Mouse (Mus musculus) heart, embryonic 16.5 days (tissue): ENCODE data around the gene Gm1113. TPM values are rescaled to one million over a fixed set of nuclear protein-coding genes. Genes with fewer than 3 reads are reported as not detected.

Experiments used
- ATAC-seq: fragments of 200-750 bp; cut with Nextera tagmentation; replicated peaks from 2 replicates; pipeline ENCODE4 v1.8.0; 2017; ENCODE audit warnings: moderate number of reproducible peaks; ENCODE audit not compliant: insufficient read depth, low FRiP score; ENCODE audit errors: extremely low read depth
- H3K27ac ChIP-seq: fragments of 300-500 bp; sonication (generic); 2 replicates; pipeline ENCODE4 v1.5.1; 2014; ENCODE audit warnings: mild to moderate bottlenecking, low read length, control low read depth, moderate library complexity
- H3K27me3 ChIP-seq: fragments of 300-500 bp; sonication (generic); 2 replicates; pipeline ENCODE4 v1.6.1; 2014; ENCODE audit warnings: low read length, mixed read lengths; ENCODE audit not compliant: control insufficient read depth, insufficient read depth
- H3K36me3 ChIP-seq: fragments of 300-500 bp; sonication (generic); 2 replicates; pipeline ENCODE4 v1.6.1; 2014; ENCODE audit not compliant: control insufficient read depth, insufficient read depth
- H3K4me1 ChIP-seq: fragments of 300-500 bp; sonication (generic); 2 replicates; pipeline ENCODE4 v1.6.1; 2014; ENCODE audit warnings: low read length, mixed read lengths; ENCODE audit not compliant: control insufficient read depth, insufficient read depth
- H3K4me2 ChIP-seq: fragments of 300-500 bp; sonication (generic); 2 replicates; pipeline ENCODE4 v1.6.1; 2014; ENCODE audit warnings: low read depth, mild to moderate bottlenecking, control low read depth, low read length
- H3K4me3 ChIP-seq: fragments of 300-500 bp; sonication (generic); 2 replicates; pipeline ENCODE4 v1.5.1; 2014; ENCODE audit warnings: mild to moderate bottlenecking, control low read depth, low read length
- H3K9ac ChIP-seq: fragments of 300-500 bp; sonication (generic); 2 replicates; pipeline ENCODE4 v1.6.1; 2014; ENCODE audit warnings: low read length, control low read depth
- H3K9me3 ChIP-seq: fragments of 300-500 bp; sonication (generic); replicated peaks from 2 replicates; pipeline ENCODE4 v1.6.1; 2016; ENCODE audit warnings: low read length; ENCODE audit not compliant: control insufficient read depth
- WGBS: fragments of 180-500 bp; shearing (Covaris S2); extraction: QIAGEN DNeasy Blood & Tissue Kit; methylation state at CpG from one replicate; pipeline ENCODE4 v1.1.7; 2014; 5-methylcytosine and 5-hydroxymethylcytosine counted together
- polyA plus RNA-seq: library from polyadenylated mRNA; unstranded; fragments of >200 nt; fragmentation: Nextera tagmentation; extraction: Ambion mirVana; gene quantifications from 2 replicates; pipeline ENCODE4 v1.2.1, GENCODE M21; 2015

The Gm1113 gene
- polyA plus RNA-seq, 1 experiment from 2014 or later = not detected

DNA sequence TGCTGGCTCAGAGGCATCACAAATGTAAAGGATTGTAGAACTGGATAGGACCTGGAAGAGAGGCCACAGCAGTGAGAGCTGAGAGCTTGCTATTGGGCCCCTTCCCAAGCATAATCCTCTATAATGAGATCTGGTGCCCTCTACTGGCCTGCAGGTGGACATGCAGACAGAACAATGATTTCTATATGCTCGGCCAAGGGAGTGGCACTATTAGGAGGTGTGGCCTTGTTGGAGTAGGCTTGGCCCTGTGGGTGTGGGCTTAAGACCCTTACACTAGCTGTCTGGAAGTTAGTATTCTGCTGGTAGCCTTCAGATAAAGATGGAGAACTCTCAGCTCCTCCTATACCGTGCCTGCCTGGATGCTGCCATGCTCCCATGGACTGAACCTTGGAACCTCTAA, 17.0 kb upstream of the Gm1113 start:
- no peak overlapping the region for H3K27ac ChIP-seq
- H3K4me1 ChIP-seq = no peaks in the 10 kb centered on the region
- WGBS = 8% methylated on average over 2 of the region's 2 CpGs
- H3K9me3 ChIP-seq = no peaks in the 10 kb centered on the region
- H3K4me3 ChIP-seq = no peak overlapping the region
- H3K36me3 ChIP-seq = no peaks in the 10 kb centered on the region
- H3K9ac ChIP-seq = no peak overlapping the region
- no peaks in the 10 kb centered on the region for H3K27me3 ChIP-seq
- H3K4me2 ChIP-seq = no peak overlapping the region
- peak; percentile 80 for ATAC-seq

DNA sequence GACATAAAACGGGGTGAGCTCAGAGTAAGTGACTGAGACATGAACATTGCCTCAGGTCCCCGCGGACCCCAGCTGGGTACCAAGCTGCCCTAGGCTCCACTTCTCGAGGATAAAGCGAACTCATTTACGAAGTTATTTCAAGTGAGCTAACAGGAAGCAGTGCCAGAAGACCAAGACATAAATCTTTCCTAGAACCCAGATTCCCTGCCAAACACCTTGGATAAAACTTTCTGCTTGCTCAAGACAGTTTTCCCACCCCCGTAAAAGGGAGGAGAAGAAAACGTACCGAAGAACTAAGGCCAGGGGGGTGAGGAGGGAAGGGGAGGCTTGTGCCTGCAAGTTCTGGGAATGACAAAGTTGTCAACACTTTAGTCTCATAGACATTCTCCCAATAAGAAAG, 15.2 kb upstream of the Gm1113 start:
- 66% methylated on average over 9 of the region's 9 CpGs for whole genome bisulfite sequencing

DNA sequence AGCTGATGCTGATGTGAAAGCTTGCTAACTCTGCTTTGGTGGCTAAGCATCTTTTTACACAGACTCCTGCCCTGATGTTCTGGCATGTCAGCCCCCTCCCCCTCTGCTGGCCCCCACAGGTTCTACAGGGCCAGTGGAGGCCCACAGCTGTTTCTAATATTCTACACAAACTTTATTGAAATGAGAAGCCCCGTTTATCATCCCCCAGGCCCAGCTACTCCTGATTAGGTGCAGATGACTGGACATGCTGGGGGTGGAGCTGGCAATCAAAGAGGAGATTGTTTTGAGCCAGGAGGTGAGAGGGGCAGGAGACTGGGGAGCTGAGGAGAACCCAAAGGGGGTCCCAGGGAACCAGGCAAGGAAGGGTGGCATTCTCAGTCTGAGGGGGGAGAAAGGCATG, 11.7 kb upstream of the Gm1113 start:
- Histone ChIP-seq H3K27me3 (no peaks in the 10 kb centered on the region), H3K9me3 (no peaks in the 10 kb centered on the region), H3K27ac (no peak overlapping the region), H3K4me2 (no peak overlapping the region), H3K4me1 (no peaks in the 10 kb centered on the region), H3K4me3 (no peak overlapping the region), H3K36me3 (no peaks in the 10 kb centered on the region), H3K9ac (no peak overlapping the region)
- WGBS = 9% methylated on average over 1 of the region's 1 CpGs
- no peak for ATAC-seq

More for the DNA sequence above, 15.2 kb upstream of the Gm1113 start:
- H3K4me3 ChIP-seq = no peak overlapping the region
- H3K9me3 ChIP-seq = no peaks in the 10 kb centered on the region
- H3K4me1 ChIP-seq = no peaks in the 10 kb centered on the region
- no peaks in the 10 kb centered on the region for H3K27me3 ChIP-seq
- ATAC-seq = no peak
- H3K9ac ChIP-seq = no peak overlapping the region
- H3K4me2 ChIP-seq = no peak overlapping the region
- no peaks in the 10 kb centered on the region for H3K36me3 ChIP-seq
- H3K27ac ChIP-seq = no peak overlapping the region

DNA sequence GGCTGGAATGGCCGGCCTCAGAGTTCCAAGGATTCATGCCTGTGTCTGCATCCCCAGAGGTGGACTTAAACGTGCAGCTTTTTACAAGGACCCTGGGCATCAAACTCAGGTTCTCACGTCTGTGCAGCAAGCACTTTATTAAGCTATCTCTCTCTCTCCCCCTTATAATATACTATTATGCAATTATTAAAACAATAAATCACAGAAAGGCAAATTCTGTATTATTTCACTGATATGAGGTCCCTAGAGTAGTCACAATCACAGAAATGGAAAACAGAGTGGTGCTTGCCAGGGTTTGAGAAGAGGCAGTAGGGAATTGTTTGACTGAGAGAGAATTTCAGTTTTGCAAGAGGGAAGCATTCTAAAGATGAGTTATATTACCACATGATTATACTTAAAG, 11.1 kb upstream of the Gm1113 start:
- H3K36me3 ChIP-seq = no peaks in the 10 kb centered on the region
- H3K9me3 ChIP-seq = no peaks in the 10 kb centered on the region
- no peak overlapping the region for H3K9ac ChIP-seq
- WGBS = 48% methylated on average over 3 of the region's 3 CpGs
- H3K27ac ChIP-seq = no peak overlapping the region
- H3K4me3 ChIP-seq = no peak overlapping the region
- no peak for ATAC-seq
- H3K27me3 ChIP-seq = no peaks in the 10 kb centered on the region
- H3K4me1 ChIP-seq = no peaks in the 10 kb centered on the region
- no peak overlapping the region for H3K4me2 ChIP-seq

DNA sequence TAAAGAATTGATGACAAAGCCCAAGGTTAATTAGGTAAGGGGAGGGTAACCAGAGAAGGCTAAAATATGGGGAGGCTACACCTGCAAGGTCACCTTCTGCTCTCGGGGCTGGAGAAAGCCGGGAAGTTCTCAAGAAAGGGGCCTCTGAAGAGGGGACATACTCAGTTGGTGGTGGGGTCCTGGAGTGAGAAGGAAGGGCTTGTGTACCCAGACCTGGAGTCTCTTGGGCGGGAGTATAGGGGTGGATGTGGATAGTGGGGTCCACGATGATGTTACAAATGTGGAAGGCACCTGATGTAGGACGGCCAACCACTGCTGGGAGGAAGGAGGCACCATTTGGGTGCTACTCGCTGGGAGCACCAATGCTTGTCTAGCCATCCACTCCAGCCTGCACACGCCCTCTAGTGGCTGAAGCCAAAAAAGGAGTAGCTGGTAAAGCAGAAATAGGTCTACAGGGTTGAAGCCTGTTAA, 5.9 kb upstream of the Gm1113 start:
- Histone ChIP-seq H3K27ac (peak overlapping the region; percentile 34; the same call in 1 of the 2 replicates), H3K36me3 (no peaks in the 10 kb centered on the region), H3K9me3 (no peaks in the 10 kb centered on the region), H3K4me1 (peaks cover 10% of the 10 kb centered on the region), H3K27me3 (no peaks in the 10 kb centered on the region), H3K4me3 (no peak overlapping the region), H3K4me2 (no peak overlapping the region), H3K9ac (no peak overlapping the region)
- 20% methylated on average over 7 of the region's 7 CpGs for WGBS
- peak; percentile 67 for ATAC-seq

DNA sequence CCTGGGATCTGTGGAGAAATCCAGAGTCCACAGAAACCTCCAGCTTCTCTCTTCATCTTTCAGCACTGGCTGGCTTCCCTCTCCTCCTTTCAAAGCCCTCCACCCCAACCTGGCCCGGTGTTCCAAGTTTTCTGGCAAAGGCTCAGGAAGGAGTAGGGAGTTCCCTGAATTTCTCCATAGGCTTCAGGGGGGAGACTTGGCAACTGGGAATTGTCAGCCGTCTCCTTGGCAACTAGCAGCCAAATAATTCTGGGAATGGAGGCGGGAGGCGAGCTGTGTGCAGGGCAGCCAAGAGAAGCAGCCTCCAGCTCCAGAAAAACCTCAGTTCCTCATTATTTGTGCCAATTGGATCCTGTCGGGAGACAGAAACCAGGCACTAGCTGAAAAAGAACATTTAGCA, 5.5 kb upstream of the Gm1113 start:
- H3K27ac ChIP-seq = peak overlapping the region; percentile 34; the same call in 1 of the 2 replicates
- no peaks in the 10 kb centered on the region for H3K9me3 ChIP-seq
- WGBS = 51% methylated on average over 5 of the region's 5 CpGs
- peaks cover 10% of the 10 kb centered on the region for H3K4me1 ChIP-seq
- H3K4me3 ChIP-seq = no peak overlapping the region
- ATAC-seq = peak; percentile 88
- H3K4me2 ChIP-seq = no peak overlapping the region; the same call in 1 of the 2 replicates
- H3K27me3 ChIP-seq = no peaks in the 10 kb centered on the region
- H3K9ac ChIP-seq = no peak overlapping the region
- no peaks in the 10 kb centered on the region for H3K36me3 ChIP-seq

DNA sequence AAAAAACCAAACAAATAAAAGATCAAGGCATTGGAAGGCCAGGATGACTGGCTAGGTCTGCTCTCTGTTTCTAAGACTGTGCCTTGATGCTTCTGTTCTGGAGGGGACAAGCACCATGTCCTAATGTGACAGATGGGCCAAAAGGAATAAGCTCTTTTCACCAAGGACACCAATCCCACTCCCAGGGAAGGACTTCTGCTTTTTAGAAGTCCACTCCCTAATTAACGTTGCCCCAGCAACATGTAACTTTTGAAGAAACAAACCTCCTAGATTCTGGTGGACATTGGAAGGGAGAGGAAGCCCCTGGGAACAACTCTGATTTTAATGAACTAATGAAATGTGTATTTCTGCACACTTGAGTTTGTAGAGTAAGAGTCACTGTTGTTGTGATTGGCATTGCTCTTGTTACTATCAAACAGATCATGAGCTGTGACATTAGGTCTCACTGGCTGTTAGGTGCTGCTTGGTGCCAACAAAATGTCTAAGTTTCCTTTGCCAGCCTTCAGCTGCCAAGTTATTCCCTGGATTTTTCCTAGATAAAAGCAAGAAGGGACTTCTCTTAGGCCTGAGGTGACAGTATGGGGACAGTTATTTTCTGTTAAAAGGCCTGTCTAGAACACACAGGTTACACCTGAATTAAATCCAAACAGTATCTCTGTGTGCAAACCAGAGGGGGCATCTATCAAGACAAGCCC, 4.9 kb upstream of the Gm1113 start:
- WGBS = 68% methylated on average over 1 of the region's 1 CpGs
- Histone ChIP-seq H3K9me3 (no peaks in the 10 kb centered on the region), H3K4me1 (peaks cover 10% of the 10 kb centered on the region), H3K4me3 (no peak overlapping the region), H3K27me3 (no peaks in the 10 kb centered on the region), H3K9ac (no peak overlapping the region), H3K36me3 (no peaks in the 10 kb centered on the region), H3K4me2 (no peak overlapping the region; the same call in 1 of the 2 replicates), H3K27ac (peak overlapping the region; percentile 31; the same call in 1 of the 2 replicates)
- peak; percentile 42; the same call in 1 of the 2 replicates for ATAC-seq

DNA sequence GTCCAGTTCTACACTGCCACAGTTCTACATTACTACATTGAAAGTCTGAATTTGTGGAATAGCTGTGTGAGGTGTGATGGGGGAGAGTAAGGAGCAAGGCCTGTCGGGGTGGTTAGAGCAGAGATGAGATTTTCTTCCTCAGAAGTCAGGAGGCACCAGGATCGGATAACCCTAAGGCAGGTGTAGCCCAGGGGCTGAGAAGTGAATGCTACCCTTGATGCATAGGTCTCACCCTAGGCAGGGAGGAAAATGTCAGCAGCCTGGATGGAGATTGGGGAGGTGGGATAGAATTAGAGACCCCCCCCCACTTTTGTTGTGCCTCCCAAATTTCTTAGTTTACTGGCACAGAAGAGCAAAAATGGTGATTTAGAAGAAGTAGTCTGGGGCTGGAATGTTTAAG, 4.2 kb upstream of the Gm1113 start:
- Histone ChIP-seq H3K27ac (no peak overlapping the region; the same call in 1 of the 2 replicates), H3K36me3 (no peaks in the 10 kb centered on the region), H3K9ac (no peak overlapping the region), H3K4me2 (no peak overlapping the region), H3K9me3 (no peaks in the 10 kb centered on the region), H3K4me3 (no peak overlapping the region), H3K4me1 (peaks cover 10% of the 10 kb centered on the region), H3K27me3 (no peaks in the 10 kb centered on the region)
- no peak for ATAC-seq
- 78% methylated on average over 2 of the region's 2 CpGs for WGBS

DNA sequence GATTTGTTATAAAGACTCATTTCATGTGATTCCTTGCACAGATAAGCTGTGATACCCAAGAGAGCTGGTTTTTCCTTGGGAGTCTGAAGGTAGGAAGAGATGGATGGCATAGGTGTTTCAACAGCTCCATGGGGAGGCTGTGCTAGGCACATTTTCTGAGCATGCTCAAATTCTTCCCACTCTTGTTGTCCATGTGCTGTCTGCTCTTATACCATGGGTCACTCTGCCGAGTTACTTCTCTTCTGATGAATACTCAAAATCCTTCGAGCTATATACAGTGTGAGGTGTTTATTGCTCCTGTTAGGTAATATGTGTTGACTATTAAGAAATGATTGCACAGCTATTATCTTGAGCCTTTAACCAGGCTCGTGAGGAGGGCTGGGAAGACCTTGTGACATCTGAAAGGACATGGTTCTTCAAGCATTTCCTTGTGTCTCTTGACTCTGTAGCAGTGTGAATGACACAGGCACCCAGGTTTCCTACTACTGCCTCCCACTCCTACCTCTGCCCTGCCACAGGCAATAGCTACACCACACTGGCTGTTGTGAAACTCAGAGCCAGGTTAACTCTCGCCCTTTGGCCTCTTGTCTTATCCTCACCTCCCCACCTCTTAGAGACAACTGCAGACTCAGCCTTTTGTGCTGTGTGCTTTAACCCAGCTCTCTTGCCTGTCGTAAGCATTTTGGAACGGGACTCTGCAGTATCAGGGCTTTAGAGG, 2.7 kb upstream of the Gm1113 start:
- Histone ChIP-seq H3K9ac (no peak overlapping the region), H3K4me1 (peaks cover 10% of the 10 kb centered on the region), H3K27me3 (no peaks in the 10 kb centered on the region), H3K4me2 (no peak overlapping the region), H3K9me3 (no peaks in the 10 kb centered on the region), H3K36me3 (no peaks in the 10 kb centered on the region), H3K27ac (no peak overlapping the region), H3K4me3 (no peak overlapping the region)
- 76% methylated on average over 6 of the region's 6 CpGs for WGBS
- no peak for ATAC-seq
